Mouse (Mus musculus) thymus, postnatal 36 days (tissue): Measurements from ENCODE around the gene Usp37.

Experiments used
- DNase-seq, 2 experiments: peaks; one replicate each; pipeline ENCODE4 v3.0.0; 2022; ENCODE audit warnings: mixed read lengths in 2 of 2

Usp37 gene

DNA sequence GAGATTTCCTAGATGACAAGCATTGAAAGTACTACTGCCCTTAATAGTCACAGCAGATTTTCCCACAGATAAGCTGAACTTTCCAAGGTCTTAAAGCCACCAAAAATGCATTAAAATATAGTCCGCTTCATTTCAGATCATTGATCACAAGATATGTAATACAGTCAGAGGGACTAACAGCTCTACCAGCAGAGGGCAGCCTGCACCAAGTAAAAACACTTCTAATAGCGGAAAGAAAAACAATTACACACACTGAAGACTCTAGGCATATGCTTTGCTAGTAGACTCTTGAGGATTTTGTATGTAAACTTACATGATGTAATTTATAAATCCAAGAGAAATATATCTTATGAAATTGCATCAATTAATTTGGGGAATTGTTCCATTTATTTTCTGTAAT, 83.8 kb downstream of the Usp37 start:
- DNase-seq: peak; percentile 8 to 13

DNA sequence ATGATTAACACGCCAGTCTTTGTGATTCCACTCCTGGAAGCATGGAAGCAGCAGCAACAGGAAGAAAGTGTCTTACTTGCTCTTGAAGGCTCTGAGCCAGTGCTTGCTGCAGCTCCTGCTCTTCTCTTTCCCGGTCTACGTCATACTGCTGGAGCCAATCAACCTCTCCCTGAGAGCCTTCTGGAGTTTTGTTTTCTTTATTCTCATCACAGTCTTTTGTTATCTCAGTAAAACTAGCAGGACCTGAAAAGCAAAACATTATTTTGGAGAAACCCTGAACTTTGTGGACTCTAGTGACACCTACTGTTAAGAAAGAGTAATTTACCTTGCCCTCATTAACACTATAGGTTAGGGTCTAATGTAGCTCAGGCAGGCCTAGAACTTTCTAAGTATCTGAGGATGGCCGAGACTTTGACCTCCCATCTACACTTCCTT, 91.5 kb downstream of the Usp37 start:
- DNase-seq: no peak

DNA sequence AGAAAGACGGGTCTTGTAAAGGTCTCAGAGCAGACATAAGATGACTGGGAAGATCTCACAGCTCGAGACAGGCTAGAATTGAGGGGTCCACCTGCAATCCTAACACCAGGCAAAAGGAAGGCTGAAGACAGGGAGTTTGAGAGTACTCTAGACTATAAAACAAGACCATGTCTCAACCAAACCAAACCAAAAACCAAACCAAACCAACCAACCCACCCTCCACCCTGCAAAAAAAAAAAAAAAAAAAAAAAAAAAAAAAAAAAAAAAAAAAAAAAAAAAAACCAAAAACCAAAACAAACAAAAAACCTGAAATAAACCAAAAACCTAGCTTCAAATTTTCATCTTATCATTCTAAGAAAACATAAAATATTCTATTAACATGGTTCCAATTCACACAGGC, 99.5 kb downstream of the Usp37 start:
- no peak for DNase-seq

DNA sequence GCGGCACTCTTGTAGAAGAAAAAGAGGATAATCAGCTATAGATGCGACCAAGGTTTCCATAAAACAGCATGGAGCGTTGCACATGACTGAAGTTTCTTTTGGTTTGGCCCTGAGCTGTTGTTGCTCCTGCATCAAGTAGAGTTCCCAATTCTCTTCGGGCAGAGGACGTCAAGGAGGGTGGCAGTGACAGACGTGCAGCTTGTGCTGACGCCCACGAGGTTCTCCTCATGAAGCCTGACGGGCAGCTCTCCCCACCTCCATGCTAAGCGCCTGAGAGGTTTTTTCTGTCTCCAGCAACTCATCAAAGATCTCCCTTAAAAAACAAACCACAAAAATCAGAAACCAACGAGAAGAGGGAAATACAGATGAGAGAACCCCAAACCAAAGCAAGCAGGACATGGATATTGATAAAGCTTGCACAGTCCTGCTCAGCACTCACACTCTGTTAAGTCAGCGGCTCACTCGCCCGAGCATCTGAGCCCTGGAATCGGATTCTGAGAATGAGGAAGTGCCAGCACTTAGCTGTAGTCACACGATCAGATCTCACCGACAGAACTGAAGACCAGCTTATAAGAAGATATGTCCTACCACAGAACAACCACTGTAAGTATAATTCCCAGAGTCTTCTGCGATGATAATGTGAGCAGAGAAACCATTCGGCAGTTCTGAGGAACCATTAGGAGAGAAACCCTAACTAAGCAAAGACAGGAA, 104.8 kb downstream of the Usp37 start:
- DNase-seq: no peak

GRCm38 (mm10) chr1:74437702-74438427, 106.2 kb downstream of the Usp37 start:
- no peak for DNase-seq

- peak; percentile 20 to 27 for DNase-seq
Measured at GRCm38 (mm10) chr1:74435563-74435962, 108.5 kb downstream of the Usp37 start.

DNA sequence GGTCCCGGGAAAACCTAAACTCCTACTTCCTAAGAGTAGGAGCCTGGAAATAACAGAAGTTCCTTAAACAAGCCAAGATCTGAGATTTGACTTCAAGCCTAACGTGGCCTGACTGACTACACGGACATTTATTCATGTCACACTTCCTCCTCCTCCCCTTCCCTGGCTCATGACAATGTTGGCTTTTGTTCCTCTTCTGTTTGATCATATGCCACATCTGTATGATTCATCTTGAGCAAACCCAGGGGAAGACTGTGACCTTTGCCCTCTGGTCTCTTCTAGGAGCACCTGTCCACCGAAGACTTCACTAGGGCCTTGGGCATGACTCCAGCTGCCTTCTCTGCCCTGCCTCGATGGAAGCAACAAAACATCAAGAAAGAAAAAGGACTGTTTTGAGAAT, 109.5 kb downstream of the Usp37 start:
- DNase-seq: no peak

GRCm38 (mm10) chr1:74433220-74433619, 110.9 kb downstream of the Usp37 start:
- no peak for DNase-seq

DNA sequence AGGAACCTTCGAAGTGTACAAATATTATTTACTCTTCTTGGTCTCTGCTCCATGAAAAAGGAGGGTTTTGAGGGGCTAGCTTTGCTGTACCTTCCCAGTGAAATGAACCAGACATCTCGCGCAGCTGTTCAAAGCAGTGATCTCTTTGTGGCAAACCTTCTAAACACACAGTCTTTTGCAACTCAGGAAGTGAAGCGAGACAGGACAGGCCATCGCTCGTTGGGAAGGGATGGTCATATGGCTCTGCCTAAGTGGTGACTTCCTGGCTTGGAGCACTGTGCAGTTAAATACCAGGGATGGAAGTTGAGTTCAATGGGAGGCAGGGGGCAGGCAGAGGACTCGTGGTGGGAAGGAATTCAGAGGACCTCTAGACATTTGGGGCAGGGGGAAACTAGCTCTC, 118.2 kb downstream of the Usp37 start:
- DNase-seq: no peak

DNA sequence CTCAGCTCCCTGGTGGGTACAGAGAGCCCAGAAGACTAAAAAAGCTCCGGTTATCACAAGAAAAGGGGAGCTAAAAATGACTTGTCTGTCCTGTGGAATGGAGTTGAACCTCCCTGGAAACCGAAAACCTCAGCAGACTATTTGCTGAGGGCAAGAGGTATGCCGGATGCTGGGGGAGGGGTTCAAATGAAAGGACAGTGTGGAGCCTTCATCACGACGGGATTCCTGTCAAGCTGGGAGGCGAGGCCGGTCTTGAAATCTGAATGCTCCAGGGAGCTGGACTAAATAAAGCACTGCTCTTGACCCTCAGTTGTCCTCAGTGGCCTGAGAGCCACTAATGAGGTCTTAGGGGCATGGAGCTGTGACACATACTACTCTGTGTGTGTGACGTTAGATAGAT, 120.9 kb downstream of the Usp37 start:
- no peak for DNase-seq

DNA sequence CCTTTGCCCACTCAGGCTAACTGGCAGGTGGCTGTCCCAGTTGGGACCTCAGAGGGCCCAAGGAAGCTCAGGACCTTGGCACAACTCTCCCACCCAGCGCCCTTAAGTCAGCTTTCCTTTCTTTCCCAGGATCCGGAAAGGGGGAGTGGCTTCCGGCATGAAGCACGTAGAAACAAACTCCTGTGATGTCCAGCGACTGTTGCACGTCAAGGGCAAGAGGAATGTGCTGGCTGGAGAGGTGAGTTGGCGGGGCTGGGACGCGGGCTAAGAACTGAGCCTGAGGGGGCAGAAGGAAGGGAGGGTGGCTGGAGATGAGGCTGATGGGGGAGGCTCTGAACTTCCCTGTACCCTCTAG, 124.7 kb downstream of the Usp37 start:
- no peak for DNase-seq

DNA sequence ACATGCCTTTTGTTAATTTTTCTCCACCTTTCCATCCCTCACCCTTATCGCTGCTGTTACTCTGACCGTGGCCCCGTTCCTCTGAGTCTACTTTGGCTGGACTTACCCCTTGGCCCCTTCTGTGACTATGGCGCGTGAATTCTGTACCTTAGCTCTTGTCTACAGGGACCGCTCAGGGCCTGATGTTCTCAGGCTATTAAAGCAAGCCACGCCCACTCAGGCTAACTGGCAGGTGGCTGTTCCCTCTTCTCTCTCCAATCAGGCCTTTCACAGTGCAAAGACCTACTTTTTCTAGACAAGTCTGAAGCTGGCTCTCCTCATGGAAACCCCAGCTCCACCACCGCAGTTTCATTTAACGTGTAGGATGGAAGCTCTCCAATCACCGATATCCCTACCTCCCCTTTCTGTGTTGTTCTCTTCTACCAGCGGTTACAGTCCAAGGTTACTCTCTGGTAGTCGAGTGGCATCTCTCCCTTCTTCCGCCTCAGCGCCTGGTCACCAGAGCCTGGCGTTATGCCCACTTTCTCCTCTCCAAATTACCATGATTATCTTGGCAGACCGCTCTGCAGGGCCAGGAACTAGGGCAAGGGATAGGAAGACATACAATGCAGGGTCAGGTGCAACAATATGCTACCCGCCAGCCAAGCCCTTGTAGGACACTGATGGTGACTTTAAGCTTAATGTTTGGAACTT, 125.2 kb downstream of the Usp37 start:
- no peak for DNase-seq

GRCm38 (mm10) chr1:74415143-74415542, 128.9 kb downstream of the Usp37 start:
- DNase-seq: peak in 1 of 2 experiments; percentile 27

GRCm38 (mm10) chr1:74412711-74413110, 131.4 kb downstream of the Usp37 start:
- DNase-seq: no peak

GRCm38 (mm10) chr1:74411753-74412325, 132.2 kb downstream of the Usp37 start:
- DNase-seq: no peak

DNA sequence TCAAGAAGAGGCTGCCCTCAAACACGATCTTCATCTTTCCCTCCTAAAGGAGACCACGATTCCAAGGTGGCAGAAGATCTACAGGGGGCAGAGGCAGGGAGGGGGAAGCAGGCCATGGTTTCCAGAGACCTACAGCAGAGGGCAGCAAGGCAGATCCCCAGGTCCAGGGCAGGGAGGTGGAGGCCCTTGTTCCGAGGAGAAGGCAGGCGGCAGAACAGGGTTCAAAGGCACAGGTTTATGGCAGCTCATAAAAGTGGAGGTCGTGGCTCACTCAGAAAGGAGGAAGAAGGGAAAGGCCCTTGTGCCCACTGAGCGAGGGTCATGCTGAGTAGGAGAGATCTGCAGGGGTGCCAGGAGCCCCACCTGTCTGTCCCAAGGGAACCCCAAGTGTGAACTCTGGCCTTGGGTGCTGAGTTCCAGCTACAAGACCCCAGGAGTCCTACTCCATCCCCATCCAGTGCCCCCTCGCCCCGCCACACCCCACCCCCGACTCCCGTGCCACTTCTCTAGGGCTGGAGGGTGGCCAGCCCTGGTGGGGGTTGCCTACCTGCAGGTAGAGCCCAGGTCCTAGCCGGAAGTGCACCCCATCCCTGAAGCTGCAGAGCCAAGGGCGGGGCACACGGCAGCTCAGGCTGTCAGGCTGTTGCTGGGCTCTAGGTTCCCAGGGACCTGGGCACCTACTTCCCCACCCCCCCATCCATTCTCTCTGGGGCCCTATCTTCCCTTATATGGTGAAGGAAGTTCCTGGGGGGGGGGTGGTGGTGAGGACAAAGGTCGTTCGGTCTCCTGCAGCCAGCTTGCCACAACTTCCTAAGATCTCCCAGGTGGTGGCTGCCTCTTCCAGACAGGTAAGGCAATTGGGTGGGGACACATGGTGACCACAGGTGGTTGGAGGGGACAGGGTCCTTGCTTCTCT, 135.2 kb downstream of the Usp37 start, which contains the start of gene Vil1:
TSS of gene Vil1 (plus strand) at position 788 of the 916 bp plus-strand sequence.
- DNase-seq: no peak

- DNase-seq: no peak
Measured at GRCm38 (mm10) chr1:74404206-74404605, 139.9 kb downstream of the Usp37 start.

- DNase-seq: no peak
Measured at GRCm38 (mm10) chr1:74401015-74401702, 142.9 kb downstream of the Usp37 start.

DNA sequence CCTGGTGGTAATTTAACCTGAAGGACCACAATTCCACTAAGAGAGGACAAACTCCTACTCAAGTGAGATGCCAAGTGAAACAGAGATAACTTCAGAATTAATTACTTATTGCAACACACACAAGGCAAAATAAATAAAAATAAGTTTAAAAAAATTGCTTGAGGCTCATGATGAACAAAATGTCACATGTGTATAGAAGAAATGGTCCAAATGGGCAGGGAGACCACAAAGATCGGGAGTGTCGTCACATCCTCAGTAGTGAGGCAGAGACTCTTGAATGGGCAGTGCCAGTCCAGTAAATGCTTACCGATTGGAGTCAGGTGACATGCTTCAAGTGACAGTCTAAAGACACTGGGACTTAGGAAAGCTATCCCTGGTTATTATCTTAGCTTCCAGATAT, 143.6 kb downstream of the Usp37 start:
- DNase-seq: no peak

DNA sequence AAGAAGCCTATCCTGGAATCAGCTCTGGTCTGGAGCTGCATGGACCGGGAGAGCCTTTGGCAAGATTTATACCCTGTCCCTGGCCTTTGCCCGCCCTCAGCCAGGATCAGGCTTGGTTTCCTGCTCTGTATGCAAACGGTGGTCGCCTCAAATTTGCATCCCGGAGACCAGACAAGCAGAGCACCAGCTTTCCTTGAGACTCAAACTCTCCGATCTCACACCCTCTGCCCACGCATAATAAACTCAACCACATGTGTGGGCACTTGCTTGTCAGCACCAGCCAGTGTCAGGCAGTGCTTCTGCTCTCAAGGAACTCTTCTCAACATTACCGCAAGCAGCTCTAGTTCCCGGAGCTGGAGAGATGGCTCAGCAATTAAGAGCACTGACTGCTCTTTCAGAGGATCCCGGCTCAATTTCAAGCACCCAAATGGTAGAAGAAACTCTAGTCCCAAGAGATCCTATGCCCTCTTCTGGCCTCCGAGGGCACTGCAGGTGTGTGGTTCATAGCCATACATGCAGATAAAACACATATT, 146.1 kb downstream of the Usp37 start:
- DNase-seq: peak; percentile 80

GRCm38 (mm10) chr1:74397268-74397918, 146.7 kb downstream of the Usp37 start:
- peak; percentile 86 to 88 for DNase-seq
